Mouse (Mus musculus) embryonic stem cell, embryonic (primary cell): ENCODE data around the gene Gpatch2.

ENCODE experiments used
- CTCF ChIA-PET, 4 experiments: fragments of 300-600 bp in 2 of 4; fragments of 350-600 bp in 2 of 4; sonication (Branson Sonifier 250); formaldehyde crosslinking; loops; one replicate each; lab custom pipeline; 2022; ENCODE audit warnings: inconsistent platforms in 2 of 4; lab: Charles Lee
- POLR2A ChIA-PET, 4 experiments: fragments of 300-600 bp in 2 of 4; fragments of 350-600 bp in 2 of 4; sonication (Branson Sonifier 250); formaldehyde crosslinking; loops; one replicate each; lab custom pipeline; 2022; ENCODE audit warnings: antibody characterized with exemption in 4 of 4, inconsistent platforms in 1 of 4; lab: Charles Lee

The Gpatch2 gene

GRCm38 (mm10) chr1:187215181-187216116, at the start of gene Gpatch2, which contains the start of gene Spata17:
Gpatch2 (plus strand) TSS chr1:187215508.
Spata17 (minus strand) TSS chr1:187215465.
- ChIA-PET POLR2A (interaction anchor here in 3 of 4 experiments (0.8 to 3.3 kb wide), 11 partner anchors 9 to 251 kb away, joined by 3 to 16 read pairs (median 4); partner anchors contain the start of gene D1Pas1 (in 1 of the 3)), CTCF (no interaction called here)

- POLR2A ChIA-PET, result no interaction called here
These were observed 45.7 kb upstream of the Gpatch2 start for GRCm38 (mm10) chr1:187169646-187170045.

GRCm38 (mm10) chr1:187170361-187170760, 44.9 kb upstream of the Gpatch2 start:
- CTCF ChIA-PET, result interaction anchor here in 1 of 4 experiments (0.7 kb wide), 1 partner anchor 121 kb away, joined by 4 read pairs; no protein-coding TSS in a partner anchor

More at GRCm38 (mm10) chr1:187169646-187170045, 45.7 kb upstream of the Gpatch2 start:
- CTCF ChIA-PET, result no interaction called here

GRCm38 (mm10) chr1:187175991-187176390, 39.3 kb upstream of the Gpatch2 start:
- CTCF ChIA-PET, result no interaction called here
- POLR2A ChIA-PET, result no interaction called here

More at GRCm38 (mm10) chr1:187170361-187170760, 44.9 kb upstream of the Gpatch2 start:
- POLR2A ChIA-PET, result no interaction called here

GRCm38 (mm10) chr1:187178546-187178945, 36.8 kb upstream of the Gpatch2 start:
- ChIA-PET POLR2A (interaction anchor here in 1 of 4 experiments (0.6 kb wide), 1 partner anchor 2000 kb away, joined by 3 read pairs; no protein-coding TSS in a partner anchor), CTCF (interaction anchor here in 1 of 4 experiments (0.7 kb wide), 1 partner anchor 55 kb away, joined by 3 read pairs; no protein-coding TSS in a partner anchor)

- POLR2A ChIA-PET, result interaction anchor here in 2 of 4 experiments (1.0 to 1.3 kb wide), 2 partner anchors 10 to 13 kb away, joined by 3 to 4 read pairs; partner anchors contain the start of genes Gpatch2 (in 1 of the 2) and Spata17 (in 1 of the 2)
- CTCF ChIA-PET, result no interaction called here
These were observed 9.8 kb upstream of the Gpatch2 start for GRCm38 (mm10) chr1:187205506-187205905.

GRCm38 (mm10) chr1:187209496-187209895, 5.8 kb upstream of the Gpatch2 start:
- ChIA-PET POLR2A (interaction anchor here in 1 of 4 experiments (1.4 kb wide), 1 partner anchor 28 kb away, joined by 3 read pairs; no protein-coding TSS in a partner anchor), CTCF (no interaction called here)

- CTCF ChIA-PET, result interaction anchor here in 1 of 4 experiments (0.9 kb wide), 1 partner anchor 74 kb away, joined by 3 read pairs; no protein-coding TSS in a partner anchor
- POLR2A ChIA-PET, result interaction anchor here in 3 of 4 experiments (0.5 to 1.2 kb wide), 3 partner anchors 21 to 81 kb away, joined by 3 read pairs; no protein-coding TSS in a partner anchor
These were observed 4.6 kb upstream of the Gpatch2 start for GRCm38 (mm10) chr1:187210736-187211135.

- CTCF ChIA-PET, result no interaction called here
- POLR2A ChIA-PET, result interaction anchor here in 2 of 4 experiments (1.7 to 3.3 kb wide), 3 partner anchors 9 to 17 kb away, joined by 3 to 16 read pairs (median 10); no protein-coding TSS in a partner anchor
These were observed 1.5 kb downstream of the Gpatch2 start for GRCm38 (mm10) chr1:187216620-187217410.

GRCm38 (mm10) chr1:187220756-187221155, 5.4 kb downstream of the Gpatch2 start:
- POLR2A ChIA-PET, result no interaction called here
- CTCF ChIA-PET, result no interaction called here

GRCm38 (mm10) chr1:187226328-187227025, 11.2 kb downstream of the Gpatch2 start:
- ChIA-PET CTCF (no interaction called here), POLR2A (interaction anchor here in 2 of 4 experiments (0.6 to 2.4 kb wide), 3 partner anchors 8 to 11 kb away, joined by 3 to 16 read pairs (median 10); partner anchors contain the start of genes Gpatch2 (in 2 of the 2) and Spata17 (in 2 of the 2))

GRCm38 (mm10) chr1:187228414-187229146, 13.3 kb downstream of the Gpatch2 start:
- ChIA-PET POLR2A (interaction anchor here in 1 of 4 experiments (1.0 kb wide), 1 partner anchor 13 kb away, joined by 4 read pairs; the partner anchor contains the start of genes Gpatch2 and Spata17), CTCF (no interaction called here)

GRCm38 (mm10) chr1:187230255-187230654, 14.9 kb downstream of the Gpatch2 start:
- CTCF ChIA-PET, result no interaction called here
- POLR2A ChIA-PET, result no interaction called here

GRCm38 (mm10) chr1:187232196-187232955, 17.1 kb downstream of the Gpatch2 start:
- ChIA-PET POLR2A (interaction anchor here in 1 of 4 experiments (1.0 to 1.4 kb wide), 5 partner anchors 11 to 59 kb away, joined by 3 to 6 read pairs (median 3); partner anchors contain the start of genes Gpatch2 and Spata17), CTCF (interaction anchor here in 1 of 4 experiments (0.6 kb wide), 1 partner anchor 69 kb away, joined by 3 read pairs; no protein-coding TSS in a partner anchor)

- ChIA-PET CTCF (interaction anchor here in 2 of 4 experiments (0.6 kb wide), 3 partner anchors 26 to 619 kb away, joined by 3 to 5 read pairs (median 4); no protein-coding TSS in a partner anchor), POLR2A (interaction anchor here in 2 of 4 experiments (0.8 to 1.4 kb wide), 5 partner anchors 10 to 58 kb away, joined by 3 to 6 read pairs (median 3); partner anchors contain the start of genes Gpatch2 (in 2 of the 2) and Spata17 (in 2 of the 2))
These were observed 17.8 kb downstream of the Gpatch2 start for GRCm38 (mm10) chr1:187232996-187233615.
